Mouse (Mus musculus) CH12.LX (cell line): Measurements from ENCODE around the gene Pmvk. TPM values are rescaled to one million over a fixed set of nuclear protein-coding genes. Genes with fewer than 3 reads are reported as not detected.

Experiments used
- DNase-seq: peaks from one replicate; pipeline ENCODE4 v3.0.0-alpha.2; 2013; ENCODE audit errors: extremely low read depth
- H3K27ac ChIP-seq: 2 replicates; pipeline ENCODE4 v1.5.1; 2012; ENCODE audit warnings: low read depth, mild to moderate bottlenecking, control low read depth, moderate library complexity; ENCODE audit not compliant: insufficient read depth
- H3K27me3 ChIP-seq: replicated peaks from 2 replicates; pipeline ENCODE3; 2012; ENCODE audit warnings: inconsistent platforms
- H3K36me3 ChIP-seq, 2 experiments: replicated peaks in 1 of 2; 2 replicates each; pipeline versions ENCODE3 to v1.6.1; 2012; ENCODE audit warnings: inconsistent platforms in 1 of 2, low read length in 1 of 2, mild to moderate bottlenecking in 1 of 2, mixed read lengths in 1 of 2, moderate library complexity in 1 of 2; ENCODE audit not compliant: control insufficient read depth in 1 of 2, insufficient read depth in 1 of 2
- H3K4me1 ChIP-seq, 2 experiments: 2 replicates each; pipeline ENCODE4 v1.6.1; 2012; ENCODE audit warnings: inconsistent platforms in 1 of 2, moderate library complexity in 1 of 2; ENCODE audit not compliant: insufficient read depth in 2 of 2, control insufficient read depth in 1 of 2
- H3K4me2 ChIP-seq: 2 replicates; pipeline ENCODE4 v1.6.1; 2012; ENCODE audit warnings: low read depth, mild to moderate bottlenecking, control low read depth; ENCODE audit not compliant: poor library complexity, insufficient read depth, severe bottlenecking
- H3K4me3 ChIP-seq, 3 experiments: fragments of 150-350 bp in 1 of 3; sonication (generic) in 1 of 3; replicated peaks in 1 of 3; 2 replicates each; pipeline versions ENCODE3 to v1.5.1; 2011 to 2012; ENCODE audit warnings: low read depth in 2 of 3, low read length in 2 of 3, mild to moderate bottlenecking in 2 of 3, moderate library complexity in 2 of 3, control low read depth in 1 of 3, improper control_type of control experiment in 1 of 3, inconsistent platforms in 1 of 3, mixed read lengths in 1 of 3; ENCODE audit not compliant: poor library complexity in 1 of 3
- H3K79me2 ChIP-seq: replicated peaks from 2 replicates; pipeline ENCODE4 v1.6.1; 2012; ENCODE audit warnings: mild to moderate bottlenecking, moderate library complexity; ENCODE audit not compliant: control insufficient read depth, poor library complexity, insufficient read depth, severe bottlenecking; ENCODE audit errors: extremely low read depth
- H3K9ac ChIP-seq: 2 replicates; pipeline ENCODE4 v1.6.1; 2012; ENCODE audit warnings: low read depth, mild to moderate bottlenecking, control low read depth, moderate library complexity; ENCODE audit not compliant: insufficient read depth
- H3K9me3 ChIP-seq: replicated peaks from 2 replicates; pipeline ENCODE3; 2012; ENCODE audit warnings: low read length, inconsistent platforms, mixed read lengths
- CTCF ChIP-seq, 2 experiments: IDR thresholded peaks in 1 of 2; conservative IDR thresholded peaks in 1 of 2; 2 replicates each; pipeline ENCODE4 v1.5.1; 2011 to 2012; ENCODE audit warnings: low read depth in 2 of 2, low read length in 2 of 2, improper control_type of control experiment in 1 of 2, inconsistent platforms in 1 of 2, mild to moderate bottlenecking in 1 of 2, moderate library complexity in 1 of 2
- E2F4 ChIP-seq: IDR thresholded peaks from 2 replicates; pipeline ENCODE4 v1.6.1; 2011; ENCODE audit warnings: low read depth, low read length, improper control_type of control experiment; ENCODE audit not compliant: insufficient replicate concordance
- IRF4 ChIP-seq: IDR thresholded peaks from 2 replicates; pipeline ENCODE4 v1.6.1; 2014; ENCODE audit warnings: low read depth, mild to moderate bottlenecking, inconsistent platforms, low read length, improper control_type of control experiment
- JUN ChIP-seq: IDR thresholded peaks from 2 replicates; pipeline ENCODE4 v1.6.1; 2011; ENCODE audit warnings: low read depth, mild to moderate bottlenecking, low read length, improper control_type of control experiment, moderate library complexity; ENCODE audit not compliant: insufficient read depth
- JUND ChIP-seq: conservative IDR thresholded peaks from 2 replicates; pipeline ENCODE4 v1.6.1; 2011; ENCODE audit warnings: low read depth, low read length, improper control_type of control experiment
- MEF2A ChIP-seq: IDR thresholded peaks from 2 replicates; pipeline ENCODE4 v1.6.1; 2014; ENCODE audit warnings: low read depth, mild to moderate bottlenecking, inconsistent platforms, low read length, improper control_type of control experiment, borderline replicate concordance
- RAD21 ChIP-seq: IDR thresholded peaks from 2 replicates; pipeline ENCODE4 v1.6.1; 2011; ENCODE audit warnings: low read depth, mild to moderate bottlenecking, low read length, improper control_type of control experiment, moderate library complexity
- SMC3 ChIP-seq: IDR thresholded peaks from 2 replicates; pipeline ENCODE4 v1.6.1; 2011; ENCODE audit warnings: low read depth, low read length, improper control_type of control experiment
- TBP ChIP-seq: conservative IDR thresholded peaks from 2 replicates; pipeline ENCODE4 v1.6.1; 2011; ENCODE audit warnings: low read depth, low read length, improper control_type of control experiment
- USF2 ChIP-seq: conservative IDR thresholded peaks from 2 replicates; pipeline ENCODE4 v1.6.1; 2011; ENCODE audit warnings: low read depth, low read length, improper control_type of control experiment
- ZC3H11A ChIP-seq: IDR thresholded peaks from 2 replicates; pipeline ENCODE4 v1.6.1; 2012; ENCODE audit warnings: low read depth, mild to moderate bottlenecking, inconsistent platforms, low read length, improper control_type of control experiment
- dilution Hi-C: fragments of 300-500 bp; cut with MboI; formaldehyde crosslinking; loops from 2 replicates; pipeline ENCODE4 v1.14.3; 2020; ENCODE audit warnings: low sequenced_read_pairs; ENCODE audit not compliant: extremely low pct_unique_long_range_greater_than_20kb, extremely low pct_ligation_motif_present
- in situ Hi-C: fragments of 300-500 bp; cut with MboI; formaldehyde crosslinking; loops from 3 replicates; pipeline ENCODE4 v1.14.3; 2019; ENCODE audit warnings: low sequenced_read_pairs, low pct_ligation_motif_present, low pct_unique_long_range_greater_than_20kb, mixed read lengths
- polyA plus RNA-seq: library from polyadenylated mRNA; unstranded; fragments of >175 nt; gene quantifications from 2 replicates; pipeline ENCODE4 v1.2.1, GENCODE M21; 2012; ENCODE audit warnings: low read depth; ENCODE audit not compliant: insufficient read length
- total RNA-seq, 2 experiments: library from RNA; depleted of rRNA; stranded (reverse); fragments of 300-350 nt in 1 of 2; fragments of >200 nt in 1 of 2; gene quantifications; 2 replicates each; pipeline ENCODE4 v1.2.3; 2012 to 2014

Pmvk gene
- total and polyA plus RNA-seq, 3 experiments: 42.0 to 69.3 (median 50.5) TPM

- Histone ChIP-seq H3K4me2 (no peak overlapping the region), H3K9ac (no peak overlapping the region), H3K4me1 (peaks cover 7 to 12% of the 10 kb centered on the region in 2 experiments), H3K9me3 (peaks cover 9% of the 10 kb centered on the region), H3K79me2 (no peaks in the 10 kb centered on the region), H3K27ac (no peak overlapping the region), H3K36me3 (no peaks in the 10 kb centered on the region), H3K27me3 (no peaks in the 10 kb centered on the region), H3K4me3 (no peak overlapping the region)
- no peak for DNase-seq
- in situ Hi-C loops (no loop called here), dilution Hi-C loops (no loop called here)
- no peak for TF ChIP-seq ZC3H11A
- TF ChIP-seq CTCF (conservative IDR thresholded peaks at IDR 0.05 in 1 of 2, IDR thresholded peaks at IDR 0.05 in 1 of 2; ENCODE audit: low read depth in 2 of 2, low read length in 2 of 2): peak in 1 of 2 experiments; percentile 27; a peak in 2 of 4 replicates
Measured at GRCm38 (mm10) chr3:89496366-89496765, 42.0 kb downstream of the Pmvk start.

DNA sequence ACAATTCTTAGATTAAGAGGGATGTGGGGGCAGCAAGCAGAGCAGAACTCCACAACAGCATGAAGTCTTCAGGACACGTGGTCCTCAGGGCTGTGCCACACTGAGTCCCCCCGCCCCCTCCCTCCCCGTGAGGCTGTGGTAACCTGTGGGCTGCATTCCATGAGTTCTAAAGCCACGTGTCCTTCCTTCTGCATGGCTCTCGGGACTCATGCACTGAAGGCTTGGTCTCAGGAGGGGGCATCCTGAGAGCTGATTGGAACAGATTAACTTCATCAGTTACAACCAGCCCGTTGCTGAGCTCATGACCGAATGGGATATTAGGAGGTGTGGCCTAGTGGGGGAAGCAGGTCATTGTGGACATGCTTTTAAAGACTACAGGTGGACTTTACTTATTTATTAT lies 45.4 kb downstream of the Pmvk start:
- no peaks in the 10 kb centered on the region for H3K36me3 ChIP-seq
- no peak overlapping the region for H3K27ac ChIP-seq
- H3K79me2 ChIP-seq: no peaks in the 10 kb centered on the region
- peaks cover 0 to 3% of the 10 kb centered on the region in 2 experiments; a peak in 1 of 4 replicates for H3K4me1 ChIP-seq
- dilution Hi-C loops (no loop called here), in situ Hi-C loops (no loop called here)
- no peak overlapping the region for H3K9ac ChIP-seq
- no peak for DNase-seq
- no peak overlapping the region for H3K4me2 ChIP-seq
- peaks cover 3% of the 10 kb centered on the region for H3K27me3 ChIP-seq
- H3K9me3 ChIP-seq: peaks cover 5% of the 10 kb centered on the region
- H3K4me3 ChIP-seq: no peak overlapping the region
- TF ChIP-seq MEF2A (no peak), ZC3H11A (no peak), SMC3 (no peak), JUN (no peak), CTCF (conservative IDR thresholded peaks at IDR 0.05 in 1 of 2, IDR thresholded peaks at IDR 0.05 in 1 of 2; ENCODE audit: low read depth in 2 of 2, low read length in 2 of 2) (no peak), E2F4 (no peak)

- no peaks in the 10 kb centered on the region for H3K79me2 ChIP-seq
- no peak overlapping the region for H3K4me3 ChIP-seq
- H3K36me3 ChIP-seq: no peaks in the 10 kb centered on the region
- no peak overlapping the region for H3K4me2 ChIP-seq
- in situ Hi-C loops (no loop called here), dilution Hi-C loops (no loop called here)
- DNase-seq: no peak
- no peak overlapping the region for H3K9ac ChIP-seq
- no peaks in the 10 kb centered on the region for H3K9me3 ChIP-seq
- H3K27ac ChIP-seq: no peak overlapping the region
- peaks cover 0 to 3% of the 10 kb centered on the region in 2 experiments; a peak in 1 of 4 replicates for H3K4me1 ChIP-seq
- TF ChIP-seq JUND (no peak), CTCF (conservative IDR thresholded peaks at IDR 0.05 in 1 of 2, IDR thresholded peaks at IDR 0.05 in 1 of 2; ENCODE audit: low read depth in 2 of 2, low read length in 2 of 2) (peak in 1 of 2 experiments; percentile 54; a peak in 2 of 4 replicates), RAD21 (peak; percentile 49), IRF4 (no peak), SMC3 (peak; percentile 17; the same call in 1 of the 2 replicates), USF2 (no peak), TBP (no peak)
- peaks cover 13% of the 10 kb centered on the region for H3K27me3 ChIP-seq
Measured at GRCm38 (mm10) chr3:89501486-89501885, 47.1 kb downstream of the Pmvk start.
